Mouse (Mus musculus): ENCODE results near the gene Cd209g.
A peak's percentile ranks its signal among the peaks of the same experiment; 100 is the strongest.
"Not testable (repeated sequence)": the region's sequence is repeated elsewhere in the genome, so short reads cannot be mapped to it uniquely, and the experiment has no call there.

Gene Cd209g

DNA sequence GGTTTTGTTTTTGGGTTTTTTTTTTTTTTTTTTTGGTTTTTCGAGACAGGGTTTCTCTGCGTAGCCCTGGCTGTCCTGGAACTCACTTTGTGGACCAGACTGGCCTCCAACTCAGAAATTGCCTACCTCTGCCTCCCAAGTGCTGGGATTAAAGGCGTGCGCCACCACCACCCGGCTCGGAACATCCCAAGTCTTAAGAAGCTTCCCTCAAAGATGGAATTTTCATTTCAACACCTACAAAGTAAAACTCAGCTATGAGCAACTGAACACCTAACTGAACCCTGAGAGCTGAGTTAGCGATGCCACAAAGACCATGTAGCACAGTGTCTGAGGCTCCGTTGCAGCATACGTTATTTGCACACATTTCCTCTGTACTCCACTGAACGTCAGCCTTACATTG, at the start of gene Cd209g:
Cd209g (plus strand) TSS at position 301 of the 400 bp plus-strand sequence.
- DNase-seq, result no peak

DNA sequence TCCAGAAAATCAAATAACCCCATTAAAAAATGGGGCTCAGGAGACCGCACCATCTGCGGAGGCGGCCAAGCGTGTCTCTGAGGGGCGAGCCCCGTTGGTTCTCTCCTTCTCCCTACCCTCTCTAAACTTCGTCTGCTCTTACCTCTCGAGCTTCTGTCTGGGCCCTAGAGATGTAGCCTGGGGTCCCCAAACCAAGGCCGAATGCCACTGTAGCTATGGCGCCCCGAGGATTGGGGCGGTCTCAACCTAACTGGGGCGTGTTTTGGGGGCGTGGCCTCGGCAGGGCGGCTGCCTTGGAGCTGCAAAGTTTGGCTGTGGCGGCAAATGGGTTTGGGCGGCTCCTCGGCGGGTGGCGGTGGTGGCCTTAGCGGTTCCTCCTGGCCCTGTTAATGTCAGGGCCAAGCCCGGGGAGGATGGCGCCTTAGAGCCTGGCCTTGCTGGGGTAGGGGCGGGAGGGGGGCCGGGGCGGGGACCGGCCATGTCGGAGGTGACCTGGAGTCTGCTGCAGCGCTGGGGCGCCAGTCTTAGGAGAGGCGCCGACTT, 46.6 kb upstream of the Cd209g start:
- peak; percentile 7 for DNase-seq

DNA sequence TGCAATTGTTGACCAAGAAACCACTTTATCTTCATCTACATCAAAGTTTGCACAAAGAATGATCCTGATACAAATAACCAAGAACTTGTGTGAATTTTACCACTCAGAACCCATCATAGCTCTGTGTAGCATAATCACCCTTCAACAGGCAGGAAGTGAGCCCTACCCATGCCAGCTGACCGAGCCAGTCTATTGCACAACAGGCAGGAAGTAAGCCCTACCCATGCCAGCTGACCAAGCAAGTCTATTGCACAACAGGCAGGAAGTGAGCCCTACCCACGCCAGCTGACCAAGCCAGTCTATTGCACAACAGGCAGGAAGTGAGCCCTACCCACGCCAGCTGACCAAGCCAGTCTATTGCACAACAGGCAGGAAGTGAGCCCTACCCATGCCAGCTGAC, 45.4 kb upstream of the Cd209g start:
- not testable (repeated sequence) for DNase-seq

DNA sequence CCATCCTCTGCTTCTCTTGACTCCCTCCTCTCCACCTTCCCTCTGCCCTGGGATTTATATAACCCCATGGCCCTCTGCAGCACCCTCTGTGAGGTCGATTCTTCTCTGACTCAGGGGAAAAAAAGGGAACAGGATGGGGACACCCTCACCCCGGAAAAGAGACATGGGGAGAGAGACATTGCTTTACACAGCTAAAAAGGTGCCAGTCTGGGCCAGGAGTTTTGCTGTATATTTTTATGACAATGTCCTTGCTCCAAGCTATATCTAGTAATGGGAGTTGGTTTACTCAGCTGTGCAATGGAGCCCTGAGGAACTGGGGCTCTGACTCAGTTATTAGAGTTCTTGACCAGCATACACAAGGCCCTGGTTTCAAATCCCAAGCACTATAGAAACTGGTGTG, 28.2 kb upstream of the Cd209g start, which contains the start of gene Cd209f:
Cd209f (minus strand) TSS at position 101 of the 400 bp plus-strand sequence.
- DNase-seq, result not testable (repeated sequence)

DNA sequence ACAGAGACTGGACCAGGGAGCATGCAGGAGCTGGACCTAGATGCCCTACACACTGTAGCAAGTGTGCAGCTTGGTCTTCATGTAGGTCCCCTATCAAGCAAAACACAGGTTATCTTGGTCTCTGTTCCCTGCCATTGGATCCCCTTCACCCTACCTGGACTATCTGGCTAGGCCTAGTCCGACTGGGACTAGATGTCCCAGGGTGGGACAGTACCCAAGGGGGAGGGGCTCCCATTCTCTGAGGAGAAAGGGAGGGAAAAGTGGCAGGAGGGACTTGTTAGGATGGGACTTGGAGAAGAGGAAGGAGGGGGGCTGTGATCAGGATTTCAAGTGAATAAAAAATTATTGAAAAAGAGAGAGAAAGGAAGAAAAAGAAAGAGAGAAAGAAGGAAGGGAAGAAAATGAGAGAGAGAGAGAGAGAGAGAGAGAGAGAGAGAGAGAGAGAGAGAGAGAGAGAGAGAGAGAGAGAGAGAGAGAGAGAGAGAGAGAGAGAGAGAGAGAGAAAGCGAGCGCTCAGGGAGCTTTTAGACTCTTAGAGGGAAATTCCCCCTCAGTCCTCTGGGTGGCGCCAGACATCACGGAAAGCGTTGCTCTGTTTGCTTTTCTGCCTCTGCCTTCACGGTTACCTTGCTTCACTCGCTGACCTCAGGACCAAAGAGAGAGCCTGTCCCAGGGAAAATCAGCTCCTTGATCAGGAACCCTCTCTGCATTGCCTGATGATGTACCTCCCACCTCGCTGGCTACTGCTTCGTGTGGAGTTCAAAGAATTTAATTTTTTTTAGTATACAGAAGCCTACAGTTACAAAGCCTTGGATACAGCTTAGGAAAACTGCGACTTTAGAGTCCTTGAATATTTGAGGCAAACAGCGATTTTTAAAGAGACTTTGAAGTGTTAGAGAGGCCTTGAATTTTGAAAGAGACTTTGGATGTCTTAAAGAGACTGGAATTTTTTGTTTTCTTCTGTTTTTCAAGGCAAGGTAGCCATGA, 6.1 kb downstream of the Cd209g start:
- DNase-seq, result peak; percentile 60

DNA sequence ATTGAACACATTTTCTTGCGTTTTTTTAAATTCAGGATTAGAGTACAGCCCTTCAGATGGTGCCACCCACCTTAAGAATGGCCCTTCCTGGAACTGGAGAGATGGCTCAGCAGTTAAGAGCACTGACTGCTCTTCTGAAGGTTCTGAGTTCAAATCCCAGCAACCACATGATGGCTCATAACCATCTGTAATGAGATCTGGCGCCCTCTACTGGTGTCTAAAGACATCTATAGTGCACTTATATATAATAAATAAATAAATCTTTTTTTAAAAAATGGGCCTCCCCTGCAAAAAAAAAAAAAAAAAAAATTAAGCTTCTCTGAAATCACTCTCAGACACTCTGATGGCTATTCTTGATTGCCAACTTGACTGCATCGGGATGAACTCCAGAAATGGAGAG, 7.8 kb downstream of the Cd209g start:
- DNase-seq, result no peak

DNA sequence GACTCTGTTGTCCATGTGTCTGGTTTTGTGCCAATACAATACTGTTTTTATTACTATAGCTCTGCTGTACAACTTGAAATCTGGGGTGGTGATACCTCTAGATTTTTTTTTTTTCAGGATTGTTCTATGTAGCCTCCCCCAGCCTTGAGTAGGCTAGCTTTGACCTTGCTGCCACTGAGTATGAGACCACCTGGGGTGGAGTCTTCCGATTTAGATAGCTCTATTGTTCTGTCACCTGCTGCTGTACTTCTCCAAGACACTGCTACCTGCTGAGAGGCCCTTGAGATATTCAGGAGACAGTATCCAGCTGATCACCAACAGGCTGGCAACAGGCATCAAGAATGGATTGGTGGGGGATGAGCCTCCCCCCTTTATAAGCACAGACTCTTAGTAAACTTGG, 13.4 kb downstream of the Cd209g start:
- no peak for DNase-seq

DNA sequence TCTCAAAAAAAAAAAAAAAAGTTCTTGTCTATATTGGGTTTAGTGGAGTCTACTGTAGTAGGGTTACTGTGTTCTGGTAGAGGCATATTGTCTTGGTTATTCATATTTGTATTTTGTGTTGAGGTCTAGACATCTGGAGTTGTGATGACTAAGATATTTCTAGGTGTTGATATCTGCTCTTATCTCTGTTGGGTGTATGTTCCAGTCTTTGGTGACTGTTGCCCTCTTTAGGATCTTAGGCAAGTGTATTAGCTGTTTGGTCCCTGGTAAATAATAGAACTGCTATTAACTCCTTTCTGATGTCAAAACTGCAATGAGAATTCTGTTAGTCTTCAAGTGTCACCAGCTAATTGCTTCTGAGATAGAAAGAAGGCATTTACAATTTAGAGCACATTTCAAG, 21.0 kb downstream of the Cd209g start:
- no peak for DNase-seq

DNA sequence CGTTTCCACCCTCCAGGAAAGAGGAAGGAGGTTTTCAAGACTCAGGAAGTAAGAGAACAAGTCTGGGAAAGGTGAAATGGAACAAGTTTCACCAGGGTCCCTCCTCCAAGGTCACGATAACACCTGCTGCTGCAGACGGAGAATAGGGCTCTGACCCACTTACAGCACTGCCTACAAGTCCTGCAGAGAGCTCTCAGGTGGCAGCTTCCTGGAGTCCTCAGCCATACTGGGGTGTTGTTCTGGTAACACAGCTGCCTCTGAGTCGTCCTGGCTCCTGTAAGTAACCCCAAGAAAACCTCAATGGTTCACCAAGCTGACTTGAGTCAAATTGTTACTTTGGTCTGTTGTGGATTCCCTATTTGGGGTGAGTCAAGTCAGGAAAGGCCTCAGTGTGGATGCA, 28.9 kb downstream of the Cd209g start:
- no peak for DNase-seq

DNA sequence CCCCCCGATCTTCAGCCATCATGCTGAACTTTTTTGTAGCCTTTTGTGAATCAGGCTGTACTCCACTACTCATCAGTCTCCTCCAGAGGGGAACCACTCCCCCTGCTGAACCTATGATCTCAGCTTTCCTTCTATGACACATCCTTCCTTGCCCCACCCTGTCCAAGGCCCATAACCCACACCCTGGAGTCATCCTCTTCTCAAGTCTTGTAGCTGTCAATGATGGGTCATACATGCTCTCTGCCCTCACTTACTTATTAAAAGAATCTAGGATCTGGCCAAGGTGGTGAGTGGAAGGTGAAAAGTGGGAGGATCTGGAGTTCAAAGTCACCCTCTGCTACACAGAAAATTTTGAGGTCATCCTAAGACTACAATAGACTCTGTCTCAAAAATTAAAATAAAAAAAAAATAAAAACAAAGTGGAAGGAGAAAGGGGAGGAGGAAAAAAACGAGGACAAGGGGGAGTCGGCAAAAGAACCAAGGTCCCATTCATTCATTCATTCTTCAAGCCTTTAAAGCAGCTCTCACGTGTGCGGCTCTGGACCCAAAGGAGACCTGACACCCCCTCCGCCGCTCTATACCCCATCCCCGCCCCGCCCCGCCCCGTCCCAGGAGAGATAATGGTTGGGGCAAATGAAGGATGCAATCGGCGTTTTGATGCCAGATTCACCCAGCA, 31.4 kb downstream of the Cd209g start:
- DNase-seq, result peak; percentile 75

DNA sequence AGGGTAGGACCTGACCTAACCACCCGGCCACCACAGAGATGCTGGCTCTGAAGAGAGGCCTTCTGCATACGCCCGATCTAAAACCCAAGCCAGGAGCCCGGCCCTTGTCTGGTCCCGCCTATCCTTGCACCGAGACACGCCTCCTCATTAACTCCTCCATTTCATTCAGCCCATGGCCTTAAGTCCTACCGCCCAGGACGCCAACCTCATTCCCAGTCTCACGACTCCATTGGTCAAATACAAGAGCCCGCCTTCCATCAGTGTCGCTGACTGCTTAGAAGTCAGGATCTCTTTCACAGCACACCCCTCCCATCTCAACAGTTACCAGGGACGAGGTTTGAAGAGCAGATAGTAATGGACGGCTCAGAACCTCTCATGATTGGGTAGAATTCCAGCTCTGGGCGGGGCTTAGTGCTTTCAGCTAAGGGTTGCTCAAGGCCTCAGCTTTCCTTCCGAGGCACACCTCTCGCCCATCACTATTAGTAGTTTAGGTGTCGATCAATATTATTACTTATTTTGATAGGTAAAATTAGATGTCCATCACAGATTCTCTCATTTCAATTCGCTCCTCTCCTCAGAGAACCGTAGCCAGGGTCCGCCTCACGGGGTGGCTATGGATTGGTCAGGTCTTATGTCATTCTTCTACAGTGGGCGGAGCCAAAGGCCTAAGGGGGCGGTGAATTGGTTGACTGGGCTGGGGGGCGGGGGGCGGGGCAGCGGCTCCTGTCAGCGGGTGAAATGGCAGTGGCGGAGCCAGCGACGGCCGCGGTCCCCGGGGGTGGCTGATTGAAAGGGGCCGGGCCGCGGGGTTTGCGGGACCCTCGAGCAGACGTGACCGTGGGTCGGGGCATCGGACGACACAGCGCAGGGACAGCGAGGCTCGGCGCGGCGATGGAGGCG, 32.2 kb downstream of the Cd209g start, which contains the start of gene Evi5l:
Evi5l (plus strand) TSS at position 716 of the 900 bp plus-strand sequence.
- DNase-seq, result peak; percentile 100

DNA sequence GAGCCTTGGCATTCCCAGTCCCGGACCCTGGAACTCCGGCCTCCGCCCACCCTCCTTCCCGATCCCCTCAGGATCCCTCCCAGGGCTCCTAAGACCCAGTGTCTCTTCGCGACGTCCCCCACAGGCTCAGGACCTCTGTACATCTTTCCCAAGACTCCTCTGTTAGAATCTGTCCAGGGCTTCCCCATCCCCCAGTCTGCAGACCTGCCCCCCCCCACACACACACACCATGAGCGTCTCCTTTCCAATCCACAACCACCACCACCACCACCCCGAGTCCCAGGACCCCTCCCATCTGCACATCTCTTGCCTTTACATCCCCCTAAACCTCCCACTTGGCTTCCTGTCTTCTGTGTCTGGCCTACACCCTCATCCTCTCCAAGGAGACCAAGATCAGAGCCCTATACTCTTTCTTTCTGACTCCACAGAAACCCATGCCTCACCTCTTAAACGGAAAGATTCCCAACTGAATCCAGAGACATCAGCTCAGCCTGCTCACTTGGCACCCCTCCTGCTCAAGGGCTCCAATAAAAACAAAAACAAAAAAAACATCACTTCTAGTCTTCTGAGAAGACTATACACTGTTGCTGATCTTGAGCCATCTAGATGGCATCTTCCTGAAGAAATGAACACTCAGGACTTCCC, 33.1 kb downstream of the Cd209g start:
- peak; percentile 72 for DNase-seq

DNA sequence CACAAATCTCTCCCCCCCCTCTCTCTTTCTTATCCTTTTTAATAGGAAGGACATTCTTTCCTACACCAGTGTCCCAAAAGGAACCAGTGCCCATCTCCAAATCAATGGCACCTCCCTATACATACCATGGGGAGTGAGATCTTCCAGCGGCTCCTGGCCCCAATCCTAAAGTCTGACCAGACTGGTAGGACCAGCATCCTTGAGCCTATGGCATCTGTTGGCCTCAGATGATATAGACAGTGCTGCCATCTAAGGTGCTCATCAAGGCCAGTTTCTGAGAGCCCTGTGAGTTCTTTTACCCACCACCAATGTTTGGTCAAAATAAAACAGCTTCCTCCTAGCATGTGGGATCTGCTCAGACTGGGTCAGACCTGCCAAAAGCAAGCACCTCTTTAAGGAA, 34.0 kb downstream of the Cd209g start:
- DNase-seq, result peak; percentile 48

DNA sequence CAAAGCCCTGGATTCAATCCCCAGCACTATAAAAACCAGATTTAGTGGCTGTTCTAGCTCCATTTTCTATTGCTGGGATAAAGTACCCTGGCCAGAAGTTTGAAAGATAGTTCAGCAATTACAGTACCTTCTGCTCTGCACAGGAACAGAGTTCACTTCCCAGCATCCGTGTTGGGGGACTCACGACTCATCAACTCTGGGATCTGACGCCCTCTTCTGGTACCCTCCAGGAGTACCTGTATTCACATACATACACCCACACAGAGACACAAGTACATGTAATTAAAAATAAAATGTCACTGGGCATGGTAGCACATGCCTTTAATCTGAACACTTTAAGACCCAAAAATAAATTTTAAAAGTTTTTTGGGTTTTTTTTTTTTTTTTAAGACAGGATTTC, 38.6 kb downstream of the Cd209g start:
- no peak for DNase-seq

DNA sequence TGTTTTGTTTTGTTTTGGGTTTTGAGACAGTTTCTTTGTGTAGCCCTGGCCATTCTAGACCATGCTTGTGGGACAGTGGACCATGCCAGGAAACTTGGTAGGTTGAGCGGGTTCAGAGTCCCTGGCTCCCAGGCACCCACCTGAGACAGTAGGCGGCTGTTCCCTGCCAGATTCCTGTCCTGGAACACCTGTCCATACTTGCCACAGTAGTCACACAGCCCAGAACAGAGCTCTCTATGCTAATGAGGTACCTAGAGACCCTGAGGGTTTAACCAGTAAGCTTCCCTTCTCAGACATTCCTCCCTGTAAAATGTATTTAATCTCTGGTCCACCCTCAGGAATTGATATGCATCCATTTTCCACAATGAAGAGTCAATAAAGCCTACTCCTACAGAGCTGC, 40.1 kb downstream of the Cd209g start:
- peak; percentile 10 for DNase-seq

DNA sequence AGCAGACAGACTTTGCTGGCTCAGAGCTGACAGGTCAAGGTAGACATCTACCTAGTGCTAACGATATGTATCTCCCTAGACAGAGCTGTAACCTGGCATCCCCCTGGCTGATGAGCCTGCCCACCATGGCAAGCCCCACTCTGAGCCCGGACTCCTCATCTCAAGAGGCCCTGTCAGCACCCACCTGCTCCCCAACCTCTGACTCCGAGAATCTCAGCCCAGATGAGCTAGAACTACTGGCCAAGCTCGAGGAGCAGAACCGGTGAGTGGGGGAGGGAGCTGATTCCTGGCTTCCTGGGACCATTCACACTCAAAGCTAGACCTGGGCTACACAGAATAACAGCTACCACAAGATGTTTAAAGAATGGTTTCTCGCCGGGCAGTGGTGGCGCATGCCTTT, 49.5 kb downstream of the Cd209g start:
- no peak for DNase-seq

DNA sequence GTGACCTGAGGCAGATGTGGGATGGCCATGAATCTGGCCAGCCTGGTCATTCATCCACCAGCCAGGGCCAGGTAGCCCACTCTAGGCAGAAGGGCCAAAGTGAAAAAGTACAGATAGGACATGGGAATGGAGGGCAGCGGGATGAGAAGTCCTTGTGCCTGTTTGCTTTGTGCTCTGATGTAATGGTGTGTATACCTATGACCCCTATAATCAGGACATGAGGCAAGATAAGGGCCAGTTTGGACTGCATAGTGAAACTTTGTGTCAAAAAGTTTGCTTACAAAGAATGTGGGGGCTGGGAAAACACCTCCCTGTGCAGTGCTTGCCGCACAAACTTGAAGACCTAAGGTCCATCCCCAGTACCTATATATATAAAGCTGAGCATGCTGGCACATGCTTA, 52.3 kb downstream of the Cd209g start:
- DNase-seq, result no peak

Data from cerebellum, adult 9-11 months (tissue).